Mouse (Mus musculus) gastrocnemius, postnatal 14 days (tissue): ENCODE results near the gene Pidd1. TPM values are rescaled to one million over a fixed set of nuclear protein-coding genes. Genes with fewer than 3 reads are reported as not detected.

Source experiments
- DNase-seq: peaks from one replicate; pipeline ENCODE4 v3.0.0; 2021; ENCODE audit warnings: mixed read lengths
- intact Hi-C: fragments of 180-260 bp; cut with DNase I; formaldehyde crosslinking; loops from one replicate; pipeline ENCODE4 v1.15.1; 2025; ENCODE audit warnings: low total_unique reads
- long read RNA-seq, 2 experiments: library from polyadenylated mRNA; stranded (forward); transcript quantifications; one replicate each; pipeline ENCODE4 v2.0.0; 2021
- total RNA-seq, 2 experiments: library from RNA; stranded (reverse); gene quantifications; 2 replicates each; pipeline ENCODE4 v1.2.3; 2021

Pidd1 gene
- total RNA-seq: under 1 TPM; 0.55 to 0.75 TPM
- long read RNA-seq, experiment 1: 0 reads
- long read RNA-seq, experiment 2, partial matches to known transcripts: 0 of 1 reads
- long read RNA-seq, experiment 2, other reads (novel, unspliced or antisense): 1 of 1 reads

GRCm38 (mm10) chr7:141443828-141444237, at the start of gene Pidd1:
TSS of gene Pidd1 (minus strand) at chr7:141444025.
- DNase-seq: peak; percentile 65
- intact Hi-C loops: loop anchor here (5.0 kb wide), 1 partner anchor 37 kb away; no protein-coding TSS in a partner anchor

GRCm38 (mm10) chr7:141492738-141493137, 48.9 kb upstream of the Pidd1 start:
- DNase-seq: no peak

GRCm38 (mm10) chr7:141491151-141491550, 47.3 kb upstream of the Pidd1 start:
- intact Hi-C loops: no loop called here
- DNase-seq: no peak

More at GRCm38 (mm10) chr7:141492738-141493137, 48.9 kb upstream of the Pidd1 start:
- intact Hi-C loops: no loop called here

- DNase-seq: no peak
- intact Hi-C loops: no loop called here
Observed at GRCm38 (mm10) chr7:141487141-141487540, 43.3 kb upstream of the Pidd1 start.

GRCm38 (mm10) chr7:141486239-141486638, 42.4 kb upstream of the Pidd1 start:
- intact Hi-C loops: no loop called here
- no peak for DNase-seq

GRCm38 (mm10) chr7:141485606-141486005, 41.8 kb upstream of the Pidd1 start:
- DNase-seq: no peak
- intact Hi-C loops: loop anchor here (2.0 kb wide), 1 partner anchor 39 kb away; no protein-coding TSS in a partner anchor

GRCm38 (mm10) chr7:141485186-141485585, 41.4 kb upstream of the Pidd1 start:
- DNase-seq: no peak
- intact Hi-C loops: loop anchor here (2.0 kb wide), 1 partner anchor 40 kb away; no protein-coding TSS in a partner anchor

GRCm38 (mm10) chr7:141484186-141485120, 40.6 kb upstream of the Pidd1 start:
- intact Hi-C loops: loop anchor here (2.0 to 5.0 kb wide), 2 partner anchors 40 to 178 kb away; no protein-coding TSS in a partner anchor
- no peak for DNase-seq

GRCm38 (mm10) chr7:141483114-141483653, 39.4 kb upstream of the Pidd1 start:
- intact Hi-C loops: loop anchor here (5.0 kb wide), 1 partner anchor 179 kb away; no protein-coding TSS in a partner anchor
- DNase-seq: no peak

GRCm38 (mm10) chr7:141482531-141483024, 38.8 kb upstream of the Pidd1 start:
- intact Hi-C loops: loop anchor here (5.0 kb wide), 1 partner anchor 180 kb away; no protein-coding TSS in a partner anchor
- DNase-seq: no peak

GRCm38 (mm10) chr7:141481498-141482401, 37.9 kb upstream of the Pidd1 start:
- intact Hi-C loops: loop anchor here (5.0 kb wide), 1 partner anchor 181 kb away; no protein-coding TSS in a partner anchor
- DNase-seq: peak; percentile 54

- intact Hi-C loops: loop anchor here (5.0 kb wide), 1 partner anchor 181 kb away; no protein-coding TSS in a partner anchor
- no peak for DNase-seq
Observed at GRCm38 (mm10) chr7:141480842-141481497, 37.1 kb upstream of the Pidd1 start.

GRCm38 (mm10) chr7:141478270-141478748, 34.5 kb upstream of the Pidd1 start:
- intact Hi-C loops: no loop called here
- no peak for DNase-seq

GRCm38 (mm10) chr7:141477578-141478269, 33.9 kb upstream of the Pidd1 start:
- intact Hi-C loops: no loop called here
- no peak for DNase-seq

- intact Hi-C loops: no loop called here
- DNase-seq: no peak
Observed at GRCm38 (mm10) chr7:141476981-141477370, 33.2 kb upstream of the Pidd1 start.

GRCm38 (mm10) chr7:141476226-141476980, 32.6 kb upstream of the Pidd1 start:
- DNase-seq: peak; percentile 86
- intact Hi-C loops: no loop called here

- no peak for DNase-seq
- intact Hi-C loops: no loop called here
Observed at GRCm38 (mm10) chr7:141475805-141476158, 32.0 kb upstream of the Pidd1 start.
